Mouse (Mus musculus) CH12.LX (cell line): ENCODE results near the gene Asic2. TPM values are rescaled to one million over a fixed set of nuclear protein-coding genes. Genes with fewer than 3 reads are reported as not detected.

Experiments used
- DNase-seq: peaks from one replicate; pipeline ENCODE4 v3.0.0-alpha.2; 2013; ENCODE audit errors: extremely low read depth
- H3K27ac ChIP-seq: 2 replicates; pipeline ENCODE4 v1.5.1; 2012; ENCODE audit warnings: low read depth, mild to moderate bottlenecking, control low read depth, moderate library complexity; ENCODE audit not compliant: insufficient read depth
- H3K27me3 ChIP-seq: replicated peaks from 2 replicates; pipeline ENCODE3; 2012; ENCODE audit warnings: inconsistent platforms
- H3K36me3 ChIP-seq, 2 experiments: replicated peaks in 1 of 2; 2 replicates each; pipeline versions ENCODE3 to v1.6.1; 2012; ENCODE audit warnings: inconsistent platforms in 1 of 2, low read length in 1 of 2, mild to moderate bottlenecking in 1 of 2, mixed read lengths in 1 of 2, moderate library complexity in 1 of 2; ENCODE audit not compliant: control insufficient read depth in 1 of 2, insufficient read depth in 1 of 2
- H3K4me1 ChIP-seq, 2 experiments: 2 replicates each; pipeline ENCODE4 v1.6.1; 2012; ENCODE audit warnings: inconsistent platforms in 1 of 2, moderate library complexity in 1 of 2; ENCODE audit not compliant: insufficient read depth in 2 of 2, control insufficient read depth in 1 of 2
- H3K4me2 ChIP-seq: 2 replicates; pipeline ENCODE4 v1.6.1; 2012; ENCODE audit warnings: low read depth, mild to moderate bottlenecking, control low read depth; ENCODE audit not compliant: poor library complexity, insufficient read depth, severe bottlenecking
- H3K4me3 ChIP-seq, 3 experiments: fragments of 150-350 bp in 1 of 3; sonication (generic) in 1 of 3; replicated peaks in 1 of 3; 2 replicates each; pipeline versions ENCODE3 to v1.5.1; 2011 to 2012; ENCODE audit warnings: low read depth in 2 of 3, low read length in 2 of 3, mild to moderate bottlenecking in 2 of 3, moderate library complexity in 2 of 3, control low read depth in 1 of 3, improper control_type of control experiment in 1 of 3, inconsistent platforms in 1 of 3, mixed read lengths in 1 of 3; ENCODE audit not compliant: poor library complexity in 1 of 3
- H3K79me2 ChIP-seq: replicated peaks from 2 replicates; pipeline ENCODE4 v1.6.1; 2012; ENCODE audit warnings: mild to moderate bottlenecking, moderate library complexity; ENCODE audit not compliant: control insufficient read depth, poor library complexity, insufficient read depth, severe bottlenecking; ENCODE audit errors: extremely low read depth
- H3K9ac ChIP-seq: 2 replicates; pipeline ENCODE4 v1.6.1; 2012; ENCODE audit warnings: low read depth, mild to moderate bottlenecking, control low read depth, moderate library complexity; ENCODE audit not compliant: insufficient read depth
- H3K9me3 ChIP-seq: replicated peaks from 2 replicates; pipeline ENCODE3; 2012; ENCODE audit warnings: low read length, inconsistent platforms, mixed read lengths
- CHD2 ChIP-seq: IDR thresholded peaks from 2 replicates; pipeline ENCODE4 v1.6.1; 2011; ENCODE audit warnings: low read length, improper control_type of control experiment
- GABPA ChIP-seq: IDR thresholded peaks from 2 replicates; pipeline ENCODE4 v1.6.1; 2012; ENCODE audit warnings: low read depth, low read length, improper control_type of control experiment, inconsistent platforms; ENCODE audit not compliant: insufficient replicate concordance
- IRF4 ChIP-seq: IDR thresholded peaks from 2 replicates; pipeline ENCODE4 v1.6.1; 2014; ENCODE audit warnings: low read depth, mild to moderate bottlenecking, inconsistent platforms, low read length, improper control_type of control experiment
- JUN ChIP-seq: IDR thresholded peaks from 2 replicates; pipeline ENCODE4 v1.6.1; 2011; ENCODE audit warnings: low read depth, mild to moderate bottlenecking, low read length, improper control_type of control experiment, moderate library complexity; ENCODE audit not compliant: insufficient read depth
- KAT2A ChIP-seq: IDR thresholded peaks from 2 replicates; pipeline ENCODE4 v1.6.1; 2012; ENCODE audit warnings: low read length, improper control_type of control experiment, inconsistent platforms; ENCODE audit not compliant: insufficient replicate concordance
- MAX ChIP-seq: IDR thresholded peaks from 2 replicates; pipeline ENCODE4 v1.6.1; 2011; ENCODE audit warnings: low read length, improper control_type of control experiment
- MAZ ChIP-seq: IDR thresholded peaks from 2 replicates; pipeline ENCODE4 v1.6.1; 2012; ENCODE audit warnings: low read depth, mild to moderate bottlenecking, inconsistent platforms, low read length, improper control_type of control experiment, moderate library complexity
- MXI1 ChIP-seq: IDR thresholded peaks from 2 replicates; pipeline ENCODE4 v1.6.1; 2011; ENCODE audit warnings: mild to moderate bottlenecking, low read depth, low read length, improper control_type of control experiment
- MYC ChIP-seq: IDR thresholded peaks from 2 replicates; pipeline ENCODE4 v1.6.1; 2011; ENCODE audit warnings: low read depth, mild to moderate bottlenecking, improper control_type of control experiment, low read length
- NELFE ChIP-seq: IDR thresholded peaks from 2 replicates; pipeline ENCODE4 v1.6.1; 2011; ENCODE audit warnings: low read depth, low read length, improper control_type of control experiment
- NRF1 ChIP-seq: IDR thresholded peaks from 2 replicates; pipeline ENCODE4 v1.6.1; 2014; ENCODE audit warnings: low read depth, mild to moderate bottlenecking, inconsistent platforms, low read length, improper control_type of control experiment, moderate library complexity
- POLR2A ChIP-seq: IDR thresholded peaks from 2 replicates; pipeline ENCODE4 v1.6.1; 2011; ENCODE audit warnings: low read depth, mild to moderate bottlenecking, improper control_type of control experiment, low read length
- RAD21 ChIP-seq: IDR thresholded peaks from 2 replicates; pipeline ENCODE4 v1.6.1; 2011; ENCODE audit warnings: low read depth, mild to moderate bottlenecking, low read length, improper control_type of control experiment, moderate library complexity
- RCOR1 ChIP-seq: conservative IDR thresholded peaks from 2 replicates; pipeline ENCODE4 v1.6.1; 2012; ENCODE audit warnings: low read depth, mild to moderate bottlenecking, inconsistent platforms, low read length, improper control_type of control experiment
- TBP ChIP-seq: conservative IDR thresholded peaks from 2 replicates; pipeline ENCODE4 v1.6.1; 2011; ENCODE audit warnings: low read depth, low read length, improper control_type of control experiment
- USF2 ChIP-seq: conservative IDR thresholded peaks from 2 replicates; pipeline ENCODE4 v1.6.1; 2011; ENCODE audit warnings: low read depth, low read length, improper control_type of control experiment
- ZC3H11A ChIP-seq: IDR thresholded peaks from 2 replicates; pipeline ENCODE4 v1.6.1; 2012; ENCODE audit warnings: low read depth, mild to moderate bottlenecking, inconsistent platforms, low read length, improper control_type of control experiment
- ZNF384 ChIP-seq: IDR thresholded peaks from 2 replicates; pipeline ENCODE4 v1.6.1; 2012; ENCODE audit warnings: low read depth, low read length, improper control_type of control experiment, inconsistent platforms
- dilution Hi-C: fragments of 300-500 bp; cut with MboI; formaldehyde crosslinking; loops from 2 replicates; pipeline ENCODE4 v1.14.3; 2020; ENCODE audit warnings: low sequenced_read_pairs; ENCODE audit not compliant: extremely low pct_unique_long_range_greater_than_20kb, extremely low pct_ligation_motif_present
- in situ Hi-C: fragments of 300-500 bp; cut with MboI; formaldehyde crosslinking; loops from 3 replicates; pipeline ENCODE4 v1.14.3; 2019; ENCODE audit warnings: low sequenced_read_pairs, low pct_ligation_motif_present, low pct_unique_long_range_greater_than_20kb, mixed read lengths
- polyA plus RNA-seq: library from polyadenylated mRNA; unstranded; fragments of >175 nt; gene quantifications from 2 replicates; pipeline ENCODE4 v1.2.1, GENCODE M21; 2012; ENCODE audit warnings: low read depth; ENCODE audit not compliant: insufficient read length
- total RNA-seq, 2 experiments: library from RNA; depleted of rRNA; stranded (reverse); fragments of 300-350 nt in 1 of 2; fragments of >200 nt in 1 of 2; gene quantifications; 2 replicates each; pipeline ENCODE4 v1.2.3; 2012 to 2014

Gene Asic2
- total and polyA plus RNA-seq, 3 experiments: not detected

GRCm38 (mm10) chr11:81793588-81793987, 174.7 kb downstream of the Asic2 start:
- no peaks in the 10 kb centered on the region for H3K9me3 ChIP-seq
- H3K4me2 ChIP-seq: no peak overlapping the region
- DNase-seq: no peak
- TF ChIP-seq ZC3H11A (no peak), RCOR1 (no peak), RAD21 (no peak), POLR2A (no peak), KAT2A (no peak), MAX (no peak), TBP (no peak), NELFE (no peak), IRF4 (no peak), JUN (no peak), MXI1 (no peak), USF2 (no peak), GABPA (no peak), MYC (no peak), ZNF384 (no peak), CHD2 (no peak)
- dilution Hi-C loops: no loop called here
- no peaks in the 10 kb centered on the region for H3K79me2 ChIP-seq
- H3K9ac ChIP-seq: no peak overlapping the region
- no peaks in the 10 kb centered on the region for H3K4me1 ChIP-seq
- no peaks in the 10 kb centered on the region for H3K36me3 ChIP-seq
- no peak overlapping the region for H3K4me3 ChIP-seq
- peaks cover 96% of the 10 kb centered on the region for H3K27me3 ChIP-seq
- in situ Hi-C loops: no loop called here
- no peak overlapping the region for H3K27ac ChIP-seq

DNA sequence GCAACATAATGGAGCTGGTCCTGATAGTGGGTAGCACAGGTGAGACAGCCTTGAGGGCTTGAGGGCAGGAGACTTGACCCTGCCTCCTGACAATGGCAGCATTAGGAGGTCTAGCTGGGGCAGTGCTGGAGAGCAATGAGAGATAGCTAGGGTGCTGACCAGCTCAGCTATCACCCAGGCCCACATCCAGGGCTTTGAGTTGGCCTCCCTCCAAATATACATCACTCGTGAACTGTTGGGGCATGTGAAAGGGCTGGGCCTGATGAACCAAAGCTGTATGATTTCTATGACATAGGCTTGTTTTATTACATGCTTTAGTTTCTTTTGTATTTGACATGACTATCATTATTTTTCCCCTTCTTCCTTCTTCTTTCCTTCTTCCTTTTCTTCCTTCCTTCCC, 176.7 kb downstream of the Asic2 start:
- dilution Hi-C loops: no loop called here
- Histone ChIP-seq H3K4me1 (no peaks in the 10 kb centered on the region), H3K27ac (no peak overlapping the region), H3K4me2 (no peak overlapping the region), H3K36me3 (no peaks in the 10 kb centered on the region), H3K27me3 (peaks cover 94% of the 10 kb centered on the region), H3K9me3 (no peaks in the 10 kb centered on the region), H3K9ac (no peak overlapping the region), H3K79me2 (no peaks in the 10 kb centered on the region)
- DNase-seq: no peak
- in situ Hi-C loops: no loop called here
- TF ChIP-seq MXI1 (no peak), NRF1 (no peak), RCOR1 (no peak), RAD21 (no peak), ZC3H11A (no peak), MAZ (no peak), NELFE (no peak)
- TF ChIP-seq, all 38 proteins: peak for 0
- no peak overlapping the region for H3K4me3 ChIP-seq
